10 mouse cellular contexts compared by ENCODE assay signal in the genomic region with DNA sequence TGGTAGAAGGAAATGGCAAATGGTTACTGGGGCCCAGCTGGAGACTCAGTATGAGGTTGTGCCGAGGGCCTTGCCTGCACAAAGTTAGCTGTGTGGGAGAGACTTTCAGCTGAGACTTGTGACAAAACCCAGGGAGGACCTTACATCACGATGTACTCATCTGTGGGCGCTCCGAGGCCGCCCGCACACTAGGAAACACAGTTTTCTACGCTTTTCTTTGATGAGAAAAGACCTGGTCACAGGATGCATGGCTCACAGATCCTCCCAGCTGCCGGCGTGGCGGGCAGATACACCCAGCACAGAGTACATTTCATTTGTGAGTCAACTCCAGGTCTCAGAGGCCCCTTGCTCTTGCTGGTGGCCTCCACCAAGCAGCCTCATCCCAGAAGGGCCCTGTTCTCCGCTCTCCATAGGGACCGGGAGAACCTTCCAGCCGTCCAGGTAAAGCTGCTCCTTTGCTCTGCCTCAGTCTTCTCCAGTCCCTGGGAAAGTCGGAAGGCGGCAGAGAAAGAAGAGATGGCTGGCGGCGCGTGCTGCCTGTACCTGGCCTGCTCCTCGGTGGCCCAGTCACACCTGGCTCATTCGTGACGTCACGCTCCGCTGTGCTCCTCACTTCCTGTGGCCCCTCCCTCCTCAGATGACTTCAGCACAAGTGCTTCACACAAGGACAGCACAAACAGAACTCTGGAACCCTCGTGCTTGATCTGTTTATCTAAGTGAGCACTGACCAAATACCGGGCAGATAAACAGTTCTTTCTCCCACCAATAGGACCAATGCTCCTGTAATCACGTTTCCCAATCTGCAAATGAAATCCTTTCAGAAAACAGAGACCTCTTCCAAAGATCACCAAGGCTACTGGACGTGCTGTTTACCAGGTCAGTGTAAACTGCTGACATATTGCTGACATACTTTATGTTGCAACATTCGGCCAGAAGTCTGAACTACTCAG. TPM values are rescaled to one million over a fixed set of nuclear protein-coding genes. Genes with fewer than 3 reads are reported as not detected.
DNase-seq lines count a peak whose midpoint lies in the region; ATAC-seq and TF ChIP-seq lines count a peak whose summit lies in the region.
"Had no signal": no experiment of that assay in that cellular context is flagged by ENCODE, and none has a peak within 500 bp of the region (broad histone marks: within the 10 kb centered on the region; RNA-seq: fewer than 3 reads in every experiment).

No protein-coding gene starts in this region.

- no peak overlapping the region for H3K4me2 ChIP-seq in liver, embryonic 11.5 days
- no peak overlapping the region for H3K4me2 ChIP-seq in neural tube, embryonic 15.5 days

- ATAC-seq in liver, embryonic 11.5 days (replicated peaks; ENCODE audit: low FRiP score) = peak; percentile 56
- ATAC-seq in neural tube, embryonic 15.5 days (ENCODE audit: low FRiP score) = no peak

- TF ChIP-seq EP300 in MEL (IDR thresholded peaks at IDR 0.05; ENCODE audit: low read depth in 1 of 2, low read length in 2 of 2) = no peak

- no peak for TF ChIP-seq RAD21 in MEL (IDR thresholded peaks at IDR 0.05; ENCODE audit: low read depth, low read length)

- H3K4me3 ChIP-seq in MEL (ENCODE audit: control insufficient read depth in 1 of 2, insufficient read depth in 1 of 2, low read depth in 2 of 2, low read length in 2 of 2) = no peak overlapping the region
- H3K4me3 ChIP-seq in liver, embryonic 11.5 days (ENCODE audit: low read depth, low read length) = no peak overlapping the region
- H3K4me3 ChIP-seq in small intestine, adult 2 months (ENCODE audit: low read depth, low read length) = peak overlapping the region; percentile 43
- no peak overlapping the region for H3K4me3 ChIP-seq in neural tube, embryonic 15.5 days (replicated peaks)
- H3K4me3 ChIP-seq in midbrain, embryonic 10.5 days = no peak overlapping the region

- 67% methylated on average over 28 of the region's 28 CpGs for WGBS in liver, embryonic 11.5 days
- WGBS in small intestine, adult 2 months = 37% methylated on average over 28 of the region's 28 CpGs
- WGBS in neural tube, embryonic 15.5 days = 90% methylated on average over 28 of the region's 28 CpGs
- 82% methylated on average over 28 of the region's 28 CpGs for WGBS in midbrain, embryonic 10.5 days

- no peaks in the 10 kb centered on the region for H3K9me3 ChIP-seq in MEL (replicated peaks; ENCODE audit: insufficient read depth, low read length)
- no peaks in the 10 kb centered on the region for H3K9me3 ChIP-seq in liver, embryonic 11.5 days (ENCODE audit: control insufficient read depth, low read length)
- H3K9me3 ChIP-seq in neural tube, embryonic 15.5 days (replicated peaks) = no peaks in the 10 kb centered on the region
- no peaks in the 10 kb centered on the region for H3K9me3 ChIP-seq in midbrain, embryonic 10.5 days (replicated peaks)

- peak; percentile 26 to 44 for DNase-seq in CD8-positive naive resting alpha-beta T cell, adult 2 months (ENCODE audit: low read depth in 2 of 2, low spot score in 2 of 2)
- DNase-seq in MEL (ENCODE audit: low read depth, low spot score) = peak; percentile 42
- DNase-seq in liver, embryonic 11.5 days (ENCODE audit: low spot score) = no peak
- DNase-seq in midbrain, embryonic 10.5 days (ENCODE audit: low spot score) = no peak
- no peak for DNase-seq in left cerebral cortex, adult 8-10 months (ENCODE audit: low spot score in 2 of 2)
- no peak for DNase-seq in heart, postnatal 4 days

- TF ChIP-seq POLR2A in MEL (IDR thresholded peaks at IDR 0.05; ENCODE audit: control insufficient read depth in 1 of 2, insufficient read depth in 1 of 2, low read depth in 1 of 2, low read length in 2 of 2, poor library complexity in 1 of 2) = no peak
- TF ChIP-seq POLR2A in small intestine, adult 2 months (IDR thresholded peaks at IDR 0.05; ENCODE audit: low read depth, low read length) = no peak

- H3K27me3 ChIP-seq in MEL (ENCODE audit: control insufficient read depth in 1 of 2, insufficient read depth in 2 of 2, low read length in 2 of 2) = no peaks in the 10 kb centered on the region
- no peaks in the 10 kb centered on the region for H3K27me3 ChIP-seq in liver, embryonic 11.5 days (replicated peaks; ENCODE audit: control insufficient read depth, insufficient read depth, low read length)
- no peaks in the 10 kb centered on the region for H3K27me3 ChIP-seq in small intestine, adult 2 months (ENCODE audit: control insufficient read depth, insufficient read depth, low read length)
- H3K27me3 ChIP-seq in neural tube, embryonic 15.5 days (replicated peaks) = no peaks in the 10 kb centered on the region
- H3K27me3 ChIP-seq in midbrain, embryonic 10.5 days (ENCODE audit: low read depth, poor library complexity, severe bottlenecking) = no peaks in the 10 kb centered on the region

- no peak overlapping the region for H3K27ac ChIP-seq in MEL (ENCODE audit: control insufficient read depth, low read depth, low read length)
- H3K27ac ChIP-seq in liver, embryonic 11.5 days (ENCODE audit: low read depth, low read length) = peak overlapping the region; percentile 71; the same call in 1 of the 2 replicates
- H3K27ac ChIP-seq in small intestine, adult 2 months (ENCODE audit: insufficient read depth, low read depth, low read length) = peak overlapping the region; percentile 70
- H3K27ac ChIP-seq in neural tube, embryonic 15.5 days (replicated peaks) = no peak overlapping the region
- H3K27ac ChIP-seq in midbrain, embryonic 10.5 days (replicated peaks) = no peak overlapping the region

- no peak for TF ChIP-seq CTCF in MEL (IDR thresholded peaks at IDR 0.05 in 2 of 3, conservative IDR thresholded peaks at IDR 0.05 in 1 of 3; ENCODE audit: control insufficient read depth in 1 of 3, insufficient read depth in 1 of 3, low read depth in 2 of 3, low read length in 3 of 3, poor library complexity in 1 of 3, severe bottlenecking in 1 of 3)
- TF ChIP-seq CTCF in small intestine, adult 2 months (IDR thresholded peaks at IDR 0.05; ENCODE audit: extremely low read depth, insufficient read length, insufficient replicate concordance, low read depth, low read length) = no peak

- no peak overlapping the region for H3K9ac ChIP-seq in MEL (ENCODE audit: control insufficient read depth, low read depth, low read length, poor library complexity, severe bottlenecking)
- no peak overlapping the region for H3K9ac ChIP-seq in liver, embryonic 11.5 days (ENCODE audit: low read depth, low read length)
- H3K9ac ChIP-seq in neural tube, embryonic 15.5 days (replicated peaks) = no peak overlapping the region

- peaks cover 0 to 11% of the 10 kb centered on the region in 2 experiments; a peak in 2 of 4 replicates for H3K36me3 ChIP-seq in MEL (ENCODE audit: control insufficient read depth in 1 of 2, insufficient read depth in 2 of 2, low read length in 2 of 2)
- H3K36me3 ChIP-seq in liver, embryonic 11.5 days (ENCODE audit: control insufficient read depth, insufficient read depth, low read length) = no peaks in the 10 kb centered on the region
- no peaks in the 10 kb centered on the region for H3K36me3 ChIP-seq in small intestine, adult 2 months (ENCODE audit: control insufficient read depth, insufficient read depth, low read length)
- H3K36me3 ChIP-seq in neural tube, embryonic 15.5 days = no peaks in the 10 kb centered on the region
- H3K36me3 ChIP-seq in midbrain, embryonic 10.5 days = peaks cover 3% of the 10 kb centered on the region; the same call in 1 of the 2 replicates

- H3K4me1 ChIP-seq in MEL (ENCODE audit: control insufficient read depth in 1 of 2, insufficient read depth in 2 of 2, low read length in 2 of 2) = peaks cover 5 to 11% of the 10 kb centered on the region in 2 experiments; a peak in 3 of 4 replicates
- peaks cover 31% of the 10 kb centered on the region for H3K4me1 ChIP-seq in liver, embryonic 11.5 days (replicated peaks; ENCODE audit: control insufficient read depth, insufficient read depth, low read length)
- peaks cover 37% of the 10 kb centered on the region for H3K4me1 ChIP-seq in small intestine, adult 2 months (ENCODE audit: control insufficient read depth, insufficient read depth, insufficient read length, low read length)
- H3K4me1 ChIP-seq in neural tube, embryonic 15.5 days = peaks cover 19% of the 10 kb centered on the region
- H3K4me1 ChIP-seq in midbrain, embryonic 10.5 days = peaks cover 37% of the 10 kb centered on the region

- no peaks in the 10 kb centered on the region for H3K79me2 ChIP-seq in MEL (ENCODE audit: control insufficient read depth, insufficient read depth, low read length, poor library complexity)

TF ChIP-seq in MEL, 35 proteins besides CTCF, POLR2A, EP300 and RAD21:
- TF ChIP-seq MAZ (IDR thresholded peaks at IDR 0.05; ENCODE audit: low read depth, low read length) = no peak
- no peak for TF ChIP-seq USF2 (IDR thresholded peaks at IDR 0.05; ENCODE audit: borderline replicate concordance in 1 of 2, insufficient read depth in 1 of 2, low read depth in 1 of 2, low read length in 2 of 2)

RNA-seq across cellular contexts. Expression of a gene that starts 55.4 kb away (rescaled TPM):
- not detected in 2 replicates for total RNA-seq in MEL (2012; rRNA removed)
- polyA plus RNA-seq in MEL (2012; ENCODE audit: insufficient read depth in 1 of 2, insufficient read length in 2 of 2, low read depth in 1 of 2, low replicate concordance in 2 of 2, missing spikeins in 1 of 2) = not detected
- polyA plus RNA-seq in liver, embryonic 11.5 days (2014; fragmentation: Nextera tagmentation; extraction: Ambion mirVana) = 0.39 TPM in 1 of 2 replicates, not detected in the other
- not detected in 2 replicates for polyA plus RNA-seq in small intestine, adult 2 months (2012; rRNA removed)
- polyA plus RNA-seq in neural tube, embryonic 15.5 days (2015; fragmentation: Nextera tagmentation; extraction: Ambion mirVana) = not detected in 2 replicates
- 0.29 and 0.30 TPM in 2 replicates for polyA plus RNA-seq in midbrain, embryonic 10.5 days (2016; fragmentation: Nextera tagmentation; extraction: Ambion mirVana)
- not detected for total RNA-seq in left cerebral cortex, adult 8-10 months (2022)
- not detected for total RNA-seq in heart, postnatal 4 days (2021)
- total RNA-seq: left cerebral cortex, postnatal 25 days had no signal
- polyA plus RNA-seq: embryonic facial prominence, embryonic 14.5 days had no signal

Comparison
In these comparisons a context has a peak if more than half of its experiments do, and no peak if none do; other contexts are left out.
1. DNase-seq: peak in CD8-positive naive resting alpha-beta T cell, adult 2 months (2 of 2) and MEL (single experiment); none in liver, embryonic 11.5 days (single experiment), midbrain, embryonic 10.5 days (single experiment), left cerebral cortex, adult 8-10 months (0 of 2) and heart, postnatal 4 days (single experiment).
2. H3K27ac ChIP-seq: peak in liver, embryonic 11.5 days (single experiment) and small intestine, adult 2 months (single experiment); none in MEL (single experiment), neural tube, embryonic 15.5 days (single experiment) and midbrain, embryonic 10.5 days (single experiment).